Mouse (Mus musculus): Measurements from ENCODE around the gene Gadd45gip1.

Gene Gadd45gip1

GRCm38 (mm10) chr8:84847684-84848435 is 16.5 kb downstream of the Gadd45gip1 start:
- peak; percentile 36 for DNase-seq (ENCODE audit: low read depth, low spot score)

- DNase-seq (ENCODE audit: low read depth, low spot score), result no peak
These were observed 25.1 kb downstream of the Gadd45gip1 start for GRCm38 (mm10) chr8:84856434-84856833.

GRCm38 (mm10) chr8:84856864-84857441 is 25.6 kb downstream of the Gadd45gip1 start, which contains the start of gene Farsa:
Gene Farsa (plus strand): TSS chr8:84856989.
- peak; percentile 95 for DNase-seq (ENCODE audit: low read depth, low spot score)

GRCm38 (mm10) chr8:84871376-84872308 is 40.3 kb downstream of the Gadd45gip1 start, which contains the start of gene Syce2:
Gene Syce2 (plus strand): TSS chr8:84872111.
- peak; percentile 90 for DNase-seq (ENCODE audit: low read depth, low spot score)

GRCm38 (mm10) chr8:84872309-84872965 is 41.1 kb downstream of the Gadd45gip1 start:
- DNase-seq (ENCODE audit: low read depth, low spot score), result no peak

GRCm38 (mm10) chr8:84873016-84873415 is 41.7 kb downstream of the Gadd45gip1 start:
- peak; percentile 14 for DNase-seq (ENCODE audit: low read depth, low spot score)

- no peak for DNase-seq (ENCODE audit: low read depth, low spot score)
These were observed 43.0 kb downstream of the Gadd45gip1 start for GRCm38 (mm10) chr8:84874339-84874738.

GRCm38 (mm10) chr8:84877297-84878035 is 46.1 kb downstream of the Gadd45gip1 start:
- no peak for DNase-seq (ENCODE audit: low read depth, low spot score)

- no peak for DNase-seq (ENCODE audit: low read depth, low spot score)
These were observed 47.6 kb downstream of the Gadd45gip1 start for GRCm38 (mm10) chr8:84878915-84879314.

- DNase-seq (ENCODE audit: low read depth, low spot score), result no peak
These were observed 53.4 kb downstream of the Gadd45gip1 start for GRCm38 (mm10) chr8:84884728-84885127.

All from A20 (cell line).